Mouse (Mus musculus): ENCODE results near the gene Nol9. TPM values are rescaled to one million over a fixed set of nuclear protein-coding genes. Genes with fewer than 3 reads are reported as not detected.
A peak's percentile ranks its signal among the peaks of the same experiment; 100 is the strongest.

The Nol9 gene
- polyA plus RNA-seq, 1 experiment from 2014 or later = 18.7 TPM

DNA sequence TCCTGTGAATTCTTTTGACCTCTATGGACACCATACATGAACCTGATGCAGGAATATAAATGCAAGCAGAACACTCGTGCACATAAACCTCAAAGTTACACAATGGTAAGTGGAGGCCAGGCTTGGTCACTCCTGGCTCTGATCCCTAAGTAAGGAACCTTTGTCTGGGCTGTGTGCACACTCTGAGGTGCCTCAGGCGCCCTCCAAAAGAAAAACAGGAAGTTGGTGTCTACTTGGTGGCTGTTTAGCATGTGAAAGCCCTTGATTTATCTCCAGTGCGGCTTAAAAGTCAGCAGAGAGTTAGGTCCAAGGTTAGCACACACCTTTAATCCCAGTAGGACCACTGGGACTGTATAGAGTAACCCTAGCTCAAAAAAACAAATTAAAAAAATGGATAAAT lies 39.6 kb upstream of the Nol9 start:
- Histone ChIP-seq H3K9me3 (ENCODE audit: control insufficient read depth, low read length) (no peaks in the 10 kb centered on the region), H3K27me3 (replicated peaks; ENCODE audit: control insufficient read depth, insufficient read depth, low read length) (no peaks in the 10 kb centered on the region), H3K4me3 (ENCODE audit: low read length) (no peak overlapping the region), H3K9ac (ENCODE audit: low read depth, low read length) (no peak overlapping the region), H3K4me1 (ENCODE audit: control insufficient read depth, insufficient read depth, low read depth, low read length) (peaks cover 10% of the 10 kb centered on the region), H3K4me2 (ENCODE audit: low read length) (no peak overlapping the region), H3K27ac (ENCODE audit: low read depth, low read length) (no peak overlapping the region), H3K36me3 (ENCODE audit: control insufficient read depth, insufficient read depth, low read length) (no peaks in the 10 kb centered on the region)
- ATAC-seq = no peak
- 73% methylated on average over 3 of the region's 3 CpGs for WGBS

- Histone ChIP-seq H3K9me3 (ENCODE audit: control insufficient read depth, low read length) (no peaks in the 10 kb centered on the region), H3K27me3 (replicated peaks; ENCODE audit: control insufficient read depth, insufficient read depth, low read length) (no peaks in the 10 kb centered on the region), H3K4me1 (ENCODE audit: control insufficient read depth, insufficient read depth, low read depth, low read length) (peaks cover 8% of the 10 kb centered on the region), H3K4me3 (ENCODE audit: low read length) (no peak overlapping the region), H3K36me3 (ENCODE audit: control insufficient read depth, insufficient read depth, low read length) (no peaks in the 10 kb centered on the region), H3K27ac (ENCODE audit: low read depth, low read length) (no peak overlapping the region), H3K4me2 (ENCODE audit: low read length) (no peak overlapping the region), H3K9ac (ENCODE audit: low read depth, low read length) (no peak overlapping the region)
- 49% methylated on average over 4 of the region's 4 CpGs for WGBS
- ATAC-seq = no peak
These were observed 38.2 kb upstream of the Nol9 start for GRCm38 (mm10) chr4:152000906-152001305.

GRCm38 (mm10) chr4:152001335-152001734 lies 37.8 kb upstream of the Nol9 start:
- Histone ChIP-seq H3K9me3 (ENCODE audit: control insufficient read depth, low read length) (no peaks in the 10 kb centered on the region), H3K36me3 (ENCODE audit: control insufficient read depth, insufficient read depth, low read length) (no peaks in the 10 kb centered on the region), H3K9ac (ENCODE audit: low read depth, low read length) (no peak overlapping the region), H3K4me3 (ENCODE audit: low read length) (no peak overlapping the region), H3K4me2 (ENCODE audit: low read length) (no peak overlapping the region), H3K27me3 (replicated peaks; ENCODE audit: control insufficient read depth, insufficient read depth, low read length) (peaks cover 1% of the 10 kb centered on the region; the same call in 1 of the 2 replicates), H3K4me1 (ENCODE audit: control insufficient read depth, insufficient read depth, low read depth, low read length) (peaks cover 8% of the 10 kb centered on the region), H3K27ac (ENCODE audit: low read depth, low read length) (no peak overlapping the region)
- no peak for ATAC-seq
- 59% methylated on average over 4 of the region's 4 CpGs for WGBS

DNA sequence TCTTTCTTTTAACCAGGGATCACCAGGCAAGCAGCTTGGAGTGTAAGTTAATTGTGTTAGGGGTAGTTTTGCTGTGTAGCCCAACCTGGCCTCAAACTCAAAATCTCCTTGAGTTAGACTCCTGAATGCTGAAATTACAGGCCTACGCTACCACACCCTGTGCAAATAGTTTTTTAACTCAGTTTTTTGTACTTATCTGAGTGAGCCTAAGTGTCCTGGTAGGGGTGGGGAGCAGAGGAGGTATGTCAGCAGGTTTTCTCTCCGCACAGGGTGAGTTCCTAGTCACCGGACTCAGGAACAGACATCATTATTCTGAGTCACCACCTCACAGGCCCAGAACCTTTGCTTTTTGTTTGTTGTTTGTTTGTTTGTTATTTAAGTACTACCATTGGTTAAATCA lies 37.1 kb upstream of the Nol9 start:
- Histone ChIP-seq H3K27me3 (replicated peaks; ENCODE audit: control insufficient read depth, insufficient read depth, low read length) (peaks cover 8% of the 10 kb centered on the region), H3K4me3 (ENCODE audit: low read length) (no peak overlapping the region), H3K36me3 (ENCODE audit: control insufficient read depth, insufficient read depth, low read length) (no peaks in the 10 kb centered on the region), H3K9me3 (ENCODE audit: control insufficient read depth, low read length) (no peaks in the 10 kb centered on the region), H3K27ac (ENCODE audit: low read depth, low read length) (no peak overlapping the region), H3K4me1 (ENCODE audit: control insufficient read depth, insufficient read depth, low read depth, low read length) (peaks cover 7% of the 10 kb centered on the region), H3K4me2 (ENCODE audit: low read length) (no peak overlapping the region), H3K9ac (ENCODE audit: low read depth, low read length) (no peak overlapping the region)
- ATAC-seq = no peak
- WGBS = 93% methylated on average over 3 of the region's 3 CpGs

DNA sequence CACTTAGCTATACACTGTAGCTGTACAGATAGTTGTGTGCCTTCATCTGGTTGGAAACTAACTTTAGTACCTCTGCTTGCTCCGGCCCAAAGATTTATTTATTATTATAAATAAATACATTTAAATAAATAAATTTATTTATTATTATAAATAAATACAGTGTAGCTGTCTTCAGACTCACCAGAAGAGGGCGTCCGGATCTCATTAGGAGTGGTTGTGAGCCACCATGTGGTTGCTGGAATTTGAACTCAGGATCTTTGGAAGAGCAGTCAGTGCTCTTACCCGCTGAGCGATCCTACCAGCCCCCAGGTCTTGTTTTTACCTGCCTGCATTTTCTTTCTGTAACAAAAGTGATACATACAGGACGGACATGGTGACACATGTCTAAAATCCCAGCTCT lies 33.0 kb upstream of the Nol9 start:
- H3K9me3 ChIP-seq (ENCODE audit: control insufficient read depth, low read length) = no peaks in the 10 kb centered on the region
- no peak overlapping the region for H3K27ac ChIP-seq (ENCODE audit: low read depth, low read length)
- no peak overlapping the region for H3K4me2 ChIP-seq (ENCODE audit: low read length)
- peaks cover 26% of the 10 kb centered on the region for H3K4me1 ChIP-seq (ENCODE audit: control insufficient read depth, insufficient read depth, low read depth, low read length)
- no peak for ATAC-seq
- H3K9ac ChIP-seq (ENCODE audit: low read depth, low read length) = no peak overlapping the region
- WGBS = 79% methylated on average over 6 of the region's 6 CpGs
- peaks cover 8% of the 10 kb centered on the region for H3K27me3 ChIP-seq (replicated peaks; ENCODE audit: control insufficient read depth, insufficient read depth, low read length)
- H3K4me3 ChIP-seq (ENCODE audit: low read length) = no peak overlapping the region
- H3K36me3 ChIP-seq (ENCODE audit: control insufficient read depth, insufficient read depth, low read length) = no peaks in the 10 kb centered on the region

DNA sequence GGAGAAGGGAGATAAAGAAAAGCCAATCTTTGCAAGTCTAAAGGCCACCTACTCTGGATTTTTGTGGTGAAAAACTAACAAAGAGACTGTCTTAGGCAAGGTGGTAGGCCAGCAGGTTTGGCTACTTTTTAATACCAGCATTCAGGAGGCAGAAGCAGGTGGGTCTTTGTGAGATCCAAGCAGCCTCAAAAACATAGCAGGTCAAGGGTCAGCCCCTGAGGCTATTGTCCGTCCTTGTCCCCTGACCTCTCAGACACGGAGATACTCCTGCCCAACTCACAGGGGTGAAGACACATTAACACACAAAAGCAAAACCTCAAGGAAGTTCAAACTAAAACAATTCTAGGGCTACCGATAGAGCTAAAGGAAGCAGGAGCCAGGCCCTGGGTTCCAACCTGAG lies 32.3 kb upstream of the Nol9 start:
- no peak overlapping the region for H3K4me3 ChIP-seq (ENCODE audit: low read length)
- H3K36me3 ChIP-seq (ENCODE audit: control insufficient read depth, insufficient read depth, low read length) = no peaks in the 10 kb centered on the region
- no peaks in the 10 kb centered on the region for H3K9me3 ChIP-seq (ENCODE audit: control insufficient read depth, low read length)
- no peak overlapping the region for H3K9ac ChIP-seq (ENCODE audit: low read depth, low read length)
- ATAC-seq = no peak
- peaks cover 8% of the 10 kb centered on the region for H3K27me3 ChIP-seq (replicated peaks; ENCODE audit: control insufficient read depth, insufficient read depth, low read length)
- no peak overlapping the region for H3K4me2 ChIP-seq (ENCODE audit: low read length)
- peaks cover 28% of the 10 kb centered on the region for H3K4me1 ChIP-seq (ENCODE audit: control insufficient read depth, insufficient read depth, low read depth, low read length)
- WGBS = 14% methylated on average over 3 of the region's 3 CpGs
- H3K27ac ChIP-seq (ENCODE audit: low read depth, low read length) = no peak overlapping the region

GRCm38 (mm10) chr4:152007481-152008147 lies 31.5 kb upstream of the Nol9 start:
- peak overlapping the region; percentile 99 for H3K4me2 ChIP-seq (ENCODE audit: low read length)
- no peak for ATAC-seq
- peak overlapping the region; percentile 74; the same call in 1 of the 2 replicates for H3K9ac ChIP-seq (ENCODE audit: low read depth, low read length)
- 7% methylated on average over 8 of the region's 8 CpGs for WGBS
- no peaks in the 10 kb centered on the region for H3K36me3 ChIP-seq (ENCODE audit: control insufficient read depth, insufficient read depth, low read length)
- H3K9me3 ChIP-seq (ENCODE audit: control insufficient read depth, low read length) = no peaks in the 10 kb centered on the region
- H3K27me3 ChIP-seq (replicated peaks; ENCODE audit: control insufficient read depth, insufficient read depth, low read length) = peaks cover 8% of the 10 kb centered on the region
- H3K27ac ChIP-seq (ENCODE audit: low read depth, low read length) = peak overlapping the region; percentile 41
- peak overlapping the region; percentile 78 for H3K4me3 ChIP-seq (ENCODE audit: low read length)
- H3K4me1 ChIP-seq (ENCODE audit: control insufficient read depth, insufficient read depth, low read depth, low read length) = peaks cover 29% of the 10 kb centered on the region

DNA sequence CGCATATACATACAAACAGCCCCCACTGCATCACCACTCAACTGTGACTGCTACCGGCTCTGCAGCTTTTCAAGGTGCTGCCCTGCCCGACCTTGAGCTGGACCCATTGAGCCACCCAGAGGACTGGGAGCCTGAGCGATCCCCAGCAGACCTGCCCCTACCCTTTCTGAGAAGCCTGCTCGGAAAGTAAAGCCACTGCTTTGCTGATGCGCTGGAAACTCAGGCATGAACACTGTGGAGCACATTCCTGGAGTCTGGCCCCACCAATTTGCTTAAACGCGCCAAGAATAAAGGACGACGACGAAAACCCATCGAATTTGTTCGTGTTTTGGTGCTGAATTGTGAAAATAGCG lies 31.0 kb upstream of the Nol9 start:
- Histone ChIP-seq H3K9me3 (ENCODE audit: control insufficient read depth, low read length) (no peaks in the 10 kb centered on the region), H3K4me2 (ENCODE audit: low read length) (peak overlapping the region; percentile 99), H3K27me3 (replicated peaks; ENCODE audit: control insufficient read depth, insufficient read depth, low read length) (peaks cover 8% of the 10 kb centered on the region), H3K36me3 (ENCODE audit: control insufficient read depth, insufficient read depth, low read length) (no peaks in the 10 kb centered on the region), H3K9ac (ENCODE audit: low read depth, low read length) (peak overlapping the region; percentile 74), H3K4me1 (ENCODE audit: control insufficient read depth, insufficient read depth, low read depth, low read length) (peaks cover 29% of the 10 kb centered on the region), H3K27ac (ENCODE audit: low read depth, low read length) (peak overlapping the region; percentile 41), H3K4me3 (ENCODE audit: low read length) (peak overlapping the region; percentile 78)
- ATAC-seq = no peak
- WGBS = 1% methylated on average over 14 of the region's 14 CpGs

- H3K27ac ChIP-seq (ENCODE audit: low read depth, low read length) = peak within 1 kb of the TSS; percentile 82
- peaks cover 29% of the 10 kb centered on the region for H3K4me1 ChIP-seq (ENCODE audit: control insufficient read depth, insufficient read depth, low read depth, low read length)
- H3K27me3 ChIP-seq (replicated peaks; ENCODE audit: control insufficient read depth, insufficient read depth, low read length) = peaks cover 8% of the 10 kb centered on the region
- peak; percentile 90 for ATAC-seq
- peak within 1 kb of the TSS; percentile 78 for H3K4me3 ChIP-seq (ENCODE audit: low read length)
- H3K4me2 ChIP-seq (ENCODE audit: low read length) = peak within 1 kb of the TSS; percentile 99
- under 1% methylated on average over 34 of the region's 45 CpGs for WGBS
- H3K9me3 ChIP-seq (ENCODE audit: control insufficient read depth, low read length) = no peaks in the 10 kb centered on the region
- H3K9ac ChIP-seq (ENCODE audit: low read depth, low read length) = peak within 1 kb of the TSS; percentile 74
- H3K36me3 ChIP-seq (ENCODE audit: control insufficient read depth, insufficient read depth, low read length) = no peaks in the 10 kb centered on the region
These were observed 30.5 kb upstream of the Nol9 start, which contains the start of gene Klhl21 for GRCm38 (mm10) chr4:152008622-152009075. Gene Klhl21, plus strand, starts transcription at chr4:152008803.
